Mouse (Mus musculus): ENCODE results near the gene Ppp1r26. TPM values are rescaled to one million over a fixed set of nuclear protein-coding genes. Genes with fewer than 3 reads are reported as not detected.

Gene Ppp1r26
- polyA plus RNA-seq, 1 experiment from 2014 or later: 2.8 TPM

DNA sequence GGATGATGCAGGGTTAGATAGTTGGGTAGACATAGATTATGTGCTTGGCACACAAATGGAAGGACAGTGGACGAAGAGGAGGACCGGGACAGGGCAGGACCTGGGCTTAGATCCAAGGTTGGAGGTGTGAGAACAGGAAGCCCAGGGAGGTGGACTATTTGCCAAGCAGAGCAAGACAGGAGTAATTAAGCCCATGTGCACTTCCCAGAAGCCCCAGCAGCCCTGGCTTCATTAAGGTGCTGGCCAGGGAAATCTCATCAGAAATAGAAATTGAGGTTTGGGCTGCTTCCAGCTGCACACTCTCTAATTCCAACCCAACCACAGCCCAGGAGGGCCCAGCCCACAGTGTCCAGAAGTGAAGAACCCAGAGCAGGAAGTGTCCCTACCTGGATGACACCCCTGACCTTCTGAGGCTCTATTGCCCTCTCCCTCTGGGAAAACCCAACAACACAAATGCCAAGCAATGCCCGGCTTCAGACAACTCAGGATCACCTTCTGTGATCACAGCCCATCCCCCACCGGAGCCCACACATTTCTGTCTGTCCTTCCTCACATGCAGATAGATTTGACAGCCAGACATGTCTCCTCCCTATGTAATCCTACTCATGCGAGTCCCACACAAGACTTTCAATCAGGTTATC is 32.4 kb upstream of the Ppp1r26 start:
- H3K4me1 ChIP-seq (ENCODE audit: control insufficient read depth, insufficient read depth, low read length): peaks cover 18% of the 10 kb centered on the region
- H3K27me3 ChIP-seq (ENCODE audit: control insufficient read depth, insufficient read depth, low read length): peaks cover 4% of the 10 kb centered on the region
- H3K9me3 ChIP-seq (replicated peaks; ENCODE audit: control insufficient read depth, low read length): no peaks in the 10 kb centered on the region
- WGBS: 77% methylated on average over 5 of the region's 5 CpGs
- H3K9ac ChIP-seq (ENCODE audit: low read length): no peak overlapping the region
- H3K27ac ChIP-seq (ENCODE audit: low read length): no peak overlapping the region
- H3K36me3 ChIP-seq (ENCODE audit: control insufficient read depth, insufficient read depth): no peaks in the 10 kb centered on the region
- H3K4me2 ChIP-seq (ENCODE audit: low read depth, low read length): no peak overlapping the region
- no peak for ATAC-seq (replicated peaks; ENCODE audit: extremely low read depth, insufficient read depth, low FRiP score)
- H3K4me3 ChIP-seq (ENCODE audit: low read length): no peak overlapping the region

DNA sequence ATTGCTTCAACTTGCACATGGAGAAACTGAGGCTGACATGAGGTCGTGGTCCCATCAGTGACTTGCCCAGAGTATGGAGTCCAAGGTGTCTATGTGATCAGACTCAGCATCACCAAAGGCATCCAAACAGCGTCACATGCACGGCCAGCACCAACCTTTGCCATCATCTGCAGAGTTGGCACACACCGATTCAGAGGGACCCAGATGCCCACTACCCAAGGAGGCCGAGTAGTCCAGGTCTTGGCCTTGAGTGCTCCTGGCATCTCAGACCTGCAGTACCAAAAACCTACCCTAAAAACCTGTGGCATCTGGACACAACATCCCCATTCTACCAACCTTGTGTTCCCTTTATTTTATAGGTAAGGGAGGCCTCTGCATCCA is 31.9 kb upstream of the Ppp1r26 start:
- no peaks in the 10 kb centered on the region for H3K9me3 ChIP-seq (replicated peaks; ENCODE audit: control insufficient read depth, low read length)
- no peak overlapping the region for H3K4me3 ChIP-seq (ENCODE audit: low read length)
- H3K4me1 ChIP-seq (ENCODE audit: control insufficient read depth, insufficient read depth, low read length): peaks cover 18% of the 10 kb centered on the region
- WGBS: 93% methylated on average over 5 of the region's 5 CpGs
- ATAC-seq (replicated peaks; ENCODE audit: extremely low read depth, insufficient read depth, low FRiP score): no peak
- H3K9ac ChIP-seq (ENCODE audit: low read length): no peak overlapping the region
- no peak overlapping the region for H3K4me2 ChIP-seq (ENCODE audit: low read depth, low read length)
- H3K36me3 ChIP-seq (ENCODE audit: control insufficient read depth, insufficient read depth): no peaks in the 10 kb centered on the region
- H3K27ac ChIP-seq (ENCODE audit: low read length): no peak overlapping the region
- H3K27me3 ChIP-seq (ENCODE audit: control insufficient read depth, insufficient read depth, low read length): peaks cover 4% of the 10 kb centered on the region

DNA sequence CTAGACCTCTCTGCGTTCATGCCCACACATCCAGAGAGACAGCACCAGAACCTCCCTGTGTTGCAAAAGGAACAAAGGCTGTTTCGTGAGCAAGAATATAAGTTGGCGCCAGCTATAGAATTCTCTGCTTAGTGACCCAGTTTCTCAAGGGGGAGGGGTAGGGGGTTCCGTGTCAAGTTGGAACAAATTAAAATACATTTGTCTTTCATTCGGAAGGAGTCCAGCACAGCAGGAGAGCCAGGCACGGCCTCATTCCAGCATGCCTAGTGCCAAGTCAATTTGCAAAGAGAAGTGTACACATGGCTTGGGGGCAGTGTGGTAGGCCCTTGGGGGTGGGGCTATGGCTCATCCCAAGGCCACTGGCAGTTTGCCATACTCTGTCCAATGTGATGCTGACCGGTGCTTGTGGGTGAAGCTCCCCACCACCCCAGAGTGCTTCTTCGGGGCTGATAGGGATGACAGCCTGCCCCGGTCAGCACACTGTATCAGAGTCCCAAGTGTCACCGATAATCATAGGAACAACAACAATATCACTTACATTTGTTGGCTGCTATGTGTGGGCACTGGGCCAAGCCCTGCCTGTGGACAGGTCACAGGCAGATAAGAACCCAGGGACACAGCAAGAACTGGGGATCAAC is 31.1 kb upstream of the Ppp1r26 start:
- Histone ChIP-seq H3K4me3 (ENCODE audit: low read length) (no peak overlapping the region), H3K27ac (ENCODE audit: low read length) (peak overlapping the region; percentile 8; the same call in 1 of the 2 replicates), H3K9ac (ENCODE audit: low read length) (no peak overlapping the region), H3K27me3 (ENCODE audit: control insufficient read depth, insufficient read depth, low read length) (peaks cover 4% of the 10 kb centered on the region), H3K36me3 (ENCODE audit: control insufficient read depth, insufficient read depth) (no peaks in the 10 kb centered on the region), H3K4me1 (ENCODE audit: control insufficient read depth, insufficient read depth, low read length) (peaks cover 18% of the 10 kb centered on the region), H3K9me3 (replicated peaks; ENCODE audit: control insufficient read depth, low read length) (no peaks in the 10 kb centered on the region), H3K4me2 (ENCODE audit: low read depth, low read length) (no peak overlapping the region)
- ATAC-seq (replicated peaks; ENCODE audit: extremely low read depth, insufficient read depth, low FRiP score): peak; percentile 83
- 29% methylated on average over 10 of the region's 10 CpGs for WGBS

DNA sequence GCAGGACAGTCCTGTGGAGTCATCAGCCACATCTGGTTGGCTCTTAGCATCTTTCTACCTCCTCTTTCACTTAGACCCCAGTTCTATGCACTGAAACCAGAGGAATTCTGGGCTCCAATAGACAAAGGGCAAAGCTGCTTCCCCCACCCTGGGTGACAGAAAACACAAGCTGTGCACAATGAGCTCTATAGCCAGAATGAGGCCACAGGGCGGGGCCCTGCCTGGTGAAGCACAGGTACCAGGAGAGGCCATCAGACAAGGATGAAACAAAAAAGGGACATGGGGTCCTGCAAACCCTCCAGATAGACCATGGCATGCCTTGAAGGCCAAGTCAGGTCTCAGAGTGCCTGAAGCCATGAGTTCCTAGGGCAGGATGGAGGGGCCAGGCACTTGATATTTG is 30.1 kb upstream of the Ppp1r26 start:
- no peaks in the 10 kb centered on the region for H3K36me3 ChIP-seq (ENCODE audit: control insufficient read depth, insufficient read depth)
- peaks cover 4% of the 10 kb centered on the region for H3K27me3 ChIP-seq (ENCODE audit: control insufficient read depth, insufficient read depth, low read length)
- H3K9ac ChIP-seq (ENCODE audit: low read length): no peak overlapping the region
- H3K4me1 ChIP-seq (ENCODE audit: control insufficient read depth, insufficient read depth, low read length): peaks cover 18% of the 10 kb centered on the region
- H3K4me3 ChIP-seq (ENCODE audit: low read length): no peak overlapping the region
- 94% methylated on average over 1 of the region's 1 CpGs for WGBS
- ATAC-seq (replicated peaks; ENCODE audit: extremely low read depth, insufficient read depth, low FRiP score): no peak
- no peaks in the 10 kb centered on the region for H3K9me3 ChIP-seq (replicated peaks; ENCODE audit: control insufficient read depth, low read length)
- H3K27ac ChIP-seq (ENCODE audit: low read length): no peak overlapping the region
- no peak overlapping the region for H3K4me2 ChIP-seq (ENCODE audit: low read depth, low read length)

DNA sequence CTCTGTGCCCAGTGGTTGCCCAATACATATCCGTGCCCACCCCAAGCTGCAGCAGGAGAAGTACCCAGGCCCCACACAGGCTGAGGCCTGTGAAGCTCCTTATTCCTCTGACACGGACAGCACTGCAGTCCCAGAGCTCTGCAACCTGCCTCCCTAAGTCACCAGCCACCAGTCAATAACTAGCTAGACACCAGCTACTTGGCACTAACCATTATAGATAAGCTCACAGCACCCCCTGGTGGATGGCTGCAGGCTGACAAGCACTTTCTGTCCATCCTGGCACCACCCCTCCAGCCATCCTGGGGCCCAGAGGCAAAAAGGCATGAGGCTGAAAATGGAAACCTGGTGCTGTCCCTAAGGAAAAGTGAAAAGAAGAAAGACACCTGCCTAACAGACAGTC is 28.6 kb upstream of the Ppp1r26 start:
- H3K4me3 ChIP-seq (ENCODE audit: low read length): no peak overlapping the region
- H3K27ac ChIP-seq (ENCODE audit: low read length): no peak overlapping the region
- WGBS: 44% methylated on average over 2 of the region's 2 CpGs
- H3K36me3 ChIP-seq (ENCODE audit: control insufficient read depth, insufficient read depth): no peaks in the 10 kb centered on the region
- peaks cover 4% of the 10 kb centered on the region for H3K27me3 ChIP-seq (ENCODE audit: control insufficient read depth, insufficient read depth, low read length)
- no peaks in the 10 kb centered on the region for H3K9me3 ChIP-seq (replicated peaks; ENCODE audit: control insufficient read depth, low read length)
- H3K4me1 ChIP-seq (ENCODE audit: control insufficient read depth, insufficient read depth, low read length): peaks cover 18% of the 10 kb centered on the region
- H3K9ac ChIP-seq (ENCODE audit: low read length): no peak overlapping the region
- no peak for ATAC-seq (replicated peaks; ENCODE audit: extremely low read depth, insufficient read depth, low FRiP score)
- no peak overlapping the region for H3K4me2 ChIP-seq (ENCODE audit: low read depth, low read length)

DNA sequence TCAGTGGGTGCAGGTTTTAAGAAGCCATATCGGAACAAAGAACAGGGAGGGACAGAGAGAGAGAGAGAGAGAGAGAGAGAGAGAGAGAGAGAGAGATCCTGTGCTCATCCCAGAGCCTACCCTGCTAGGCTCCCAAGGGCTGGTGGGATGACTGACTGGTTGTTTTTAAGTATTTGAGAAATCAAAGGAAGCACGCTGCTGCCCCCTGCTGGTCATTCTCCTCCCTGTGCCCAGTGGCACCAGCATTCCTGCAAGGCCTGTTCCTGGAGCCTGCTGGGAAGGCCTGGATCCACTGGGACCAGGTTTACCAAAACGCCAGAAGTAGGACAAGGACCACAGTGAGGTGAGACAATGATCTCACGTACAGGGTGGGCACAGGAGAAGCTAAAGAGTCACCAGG is 26.7 kb upstream of the Ppp1r26 start:
- Histone ChIP-seq H3K9me3 (replicated peaks; ENCODE audit: control insufficient read depth, low read length) (peaks cover 2% of the 10 kb centered on the region; the same call in 1 of the 2 replicates), H3K36me3 (ENCODE audit: control insufficient read depth, insufficient read depth) (no peaks in the 10 kb centered on the region), H3K4me1 (ENCODE audit: control insufficient read depth, insufficient read depth, low read length) (peaks cover 14% of the 10 kb centered on the region), H3K4me3 (ENCODE audit: low read length) (no peak overlapping the region), H3K4me2 (ENCODE audit: low read depth, low read length) (no peak overlapping the region), H3K9ac (ENCODE audit: low read length) (no peak overlapping the region), H3K27ac (ENCODE audit: low read length) (no peak overlapping the region), H3K27me3 (ENCODE audit: control insufficient read depth, insufficient read depth, low read length) (peaks cover 4% of the 10 kb centered on the region)
- no peak for ATAC-seq (replicated peaks; ENCODE audit: extremely low read depth, insufficient read depth, low FRiP score)
- WGBS: 13% methylated on average over 4 of the region's 4 CpGs

DNA sequence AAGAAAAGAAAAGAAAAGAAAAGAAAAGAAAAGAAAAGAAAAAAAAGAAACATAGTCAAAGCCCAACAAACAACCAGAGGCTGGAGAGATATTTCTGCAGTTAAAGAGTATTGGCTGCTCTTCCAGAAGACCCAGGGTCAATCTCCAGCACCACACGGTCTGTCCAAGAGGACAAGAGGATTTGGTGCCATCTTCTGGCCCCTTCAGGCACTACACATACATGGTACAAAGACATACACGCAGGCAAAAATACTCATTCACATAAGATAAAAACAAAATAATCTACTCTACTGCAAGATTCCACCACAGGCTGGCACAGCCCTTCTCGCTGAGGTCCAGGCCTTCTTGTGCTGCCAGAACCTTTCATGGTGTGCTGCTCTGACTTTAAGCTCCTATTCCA is 23.4 kb upstream of the Ppp1r26 start:
- peaks cover 2% of the 10 kb centered on the region; the same call in 1 of the 2 replicates for H3K9me3 ChIP-seq (replicated peaks; ENCODE audit: control insufficient read depth, low read length)
- peaks cover 4% of the 10 kb centered on the region for H3K27me3 ChIP-seq (ENCODE audit: control insufficient read depth, insufficient read depth, low read length)
- H3K36me3 ChIP-seq (ENCODE audit: control insufficient read depth, insufficient read depth): no peaks in the 10 kb centered on the region
- no peak for ATAC-seq (replicated peaks; ENCODE audit: extremely low read depth, insufficient read depth, low FRiP score)
- no peaks in the 10 kb centered on the region for H3K4me1 ChIP-seq (ENCODE audit: control insufficient read depth, insufficient read depth, low read length)
- H3K27ac ChIP-seq (ENCODE audit: low read length): no peak overlapping the region
- H3K4me2 ChIP-seq (ENCODE audit: low read depth, low read length): no peak overlapping the region
- 32% methylated on average over 3 of the region's 3 CpGs for WGBS
- no peak overlapping the region for H3K9ac ChIP-seq (ENCODE audit: low read length)
- no peak overlapping the region for H3K4me3 ChIP-seq (ENCODE audit: low read length)

DNA sequence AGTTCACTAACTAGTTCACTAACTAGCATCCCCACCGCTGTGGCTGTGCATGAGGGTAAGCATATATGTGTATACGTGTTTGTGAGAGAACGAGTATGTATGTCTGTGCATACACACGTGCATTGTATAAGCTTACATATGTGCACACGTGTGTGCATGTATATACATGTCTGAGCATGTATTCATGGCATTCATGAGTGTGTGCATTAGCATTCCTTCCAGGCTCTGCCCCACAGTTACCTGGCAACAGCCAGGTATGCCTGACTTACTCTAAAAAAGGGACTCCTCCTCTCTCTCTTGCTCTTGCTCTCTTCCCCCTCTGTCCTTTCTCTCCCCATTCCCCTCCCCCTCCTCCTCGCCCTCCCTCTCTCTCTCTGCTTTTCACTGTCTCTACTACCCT is 19.4 kb upstream of the Ppp1r26 start:
- Histone ChIP-seq H3K9me3 (replicated peaks; ENCODE audit: control insufficient read depth, low read length) (peaks cover 2% of the 10 kb centered on the region; the same call in 1 of the 2 replicates), H3K4me2 (ENCODE audit: low read depth, low read length) (no peak overlapping the region), H3K4me3 (ENCODE audit: low read length) (no peak overlapping the region), H3K27ac (ENCODE audit: low read length) (no peak overlapping the region), H3K9ac (ENCODE audit: low read length) (no peak overlapping the region), H3K4me1 (ENCODE audit: control insufficient read depth, insufficient read depth, low read length) (no peaks in the 10 kb centered on the region), H3K27me3 (ENCODE audit: control insufficient read depth, insufficient read depth, low read length) (no peaks in the 10 kb centered on the region), H3K36me3 (ENCODE audit: control insufficient read depth, insufficient read depth) (no peaks in the 10 kb centered on the region)
- WGBS: 82% methylated on average over 6 of the region's 6 CpGs
- no peak for ATAC-seq (replicated peaks; ENCODE audit: extremely low read depth, insufficient read depth, low FRiP score)

DNA sequence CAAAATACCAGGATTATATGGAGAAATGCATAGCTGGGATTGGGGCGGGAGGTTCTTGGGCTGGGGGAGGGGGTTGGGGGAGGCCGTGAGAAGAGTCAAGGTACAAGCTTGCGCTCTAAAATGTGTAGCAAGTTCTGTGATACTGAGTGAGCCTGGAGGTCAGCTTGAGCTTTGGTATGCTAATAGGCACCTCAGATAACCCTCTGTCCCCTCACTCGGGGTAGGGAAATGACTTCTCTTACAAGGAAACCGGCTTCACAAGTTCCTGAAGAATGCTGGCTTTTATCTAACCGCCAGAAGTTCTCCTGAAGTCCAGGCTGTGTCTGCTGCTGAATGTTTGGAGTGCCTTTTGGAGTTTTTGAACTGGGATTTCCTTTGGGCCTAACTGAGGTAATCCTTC is 15.8 kb upstream of the Ppp1r26 start:
- no peak overlapping the region for H3K27ac ChIP-seq (ENCODE audit: low read length)
- H3K9ac ChIP-seq (ENCODE audit: low read length): no peak overlapping the region
- H3K4me1 ChIP-seq (ENCODE audit: control insufficient read depth, insufficient read depth, low read length): no peaks in the 10 kb centered on the region
- H3K9me3 ChIP-seq (replicated peaks; ENCODE audit: control insufficient read depth, low read length): no peaks in the 10 kb centered on the region
- H3K36me3 ChIP-seq (ENCODE audit: control insufficient read depth, insufficient read depth): no peaks in the 10 kb centered on the region
- no peak overlapping the region for H3K4me2 ChIP-seq (ENCODE audit: low read depth, low read length)
- H3K27me3 ChIP-seq (ENCODE audit: control insufficient read depth, insufficient read depth, low read length): no peaks in the 10 kb centered on the region
- ATAC-seq (replicated peaks; ENCODE audit: extremely low read depth, insufficient read depth, low FRiP score): no peak
- H3K4me3 ChIP-seq (ENCODE audit: low read length): no peak overlapping the region
- 38% methylated on average over 6 of the region's 6 CpGs for WGBS

All from heart, embryonic 16.5 days (tissue).